Mouse (Mus musculus): Measurements from ENCODE around the gene Dtd1.

Dtd1 gene

DNA sequence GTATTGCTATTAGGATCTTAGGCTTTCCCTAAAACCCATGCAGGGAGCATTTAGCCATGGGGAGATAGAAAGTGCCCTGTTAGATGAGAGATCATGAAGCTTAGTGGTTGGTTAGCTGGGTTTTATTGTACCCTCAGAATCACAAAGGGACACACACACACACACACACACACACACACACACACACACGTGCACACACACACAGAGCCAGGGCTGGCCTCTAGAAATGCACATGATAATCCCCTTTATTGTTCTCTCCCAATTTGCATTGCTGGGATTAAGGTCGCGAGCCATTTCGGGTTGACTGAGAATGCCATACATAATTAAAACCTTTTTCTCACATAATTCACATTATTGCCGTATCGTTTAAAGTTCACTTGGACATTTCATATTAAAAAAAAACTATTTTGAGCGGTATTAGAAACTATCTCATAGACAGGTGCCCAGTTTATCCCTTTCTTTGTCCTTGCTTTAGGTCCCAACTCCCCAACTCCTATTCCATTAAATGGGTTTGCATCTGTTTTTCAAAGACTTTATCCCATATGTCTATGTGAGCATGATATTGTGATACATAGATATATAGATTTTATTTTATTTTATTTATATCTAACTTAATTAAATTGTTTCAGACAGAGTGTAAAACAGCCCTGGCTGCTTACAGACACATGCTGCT lies 164.6 kb downstream of the Dtd1 start:
- DNase-seq (ENCODE audit: low read depth in 1 of 2, low spot score in 2 of 2): no peak

DNA sequence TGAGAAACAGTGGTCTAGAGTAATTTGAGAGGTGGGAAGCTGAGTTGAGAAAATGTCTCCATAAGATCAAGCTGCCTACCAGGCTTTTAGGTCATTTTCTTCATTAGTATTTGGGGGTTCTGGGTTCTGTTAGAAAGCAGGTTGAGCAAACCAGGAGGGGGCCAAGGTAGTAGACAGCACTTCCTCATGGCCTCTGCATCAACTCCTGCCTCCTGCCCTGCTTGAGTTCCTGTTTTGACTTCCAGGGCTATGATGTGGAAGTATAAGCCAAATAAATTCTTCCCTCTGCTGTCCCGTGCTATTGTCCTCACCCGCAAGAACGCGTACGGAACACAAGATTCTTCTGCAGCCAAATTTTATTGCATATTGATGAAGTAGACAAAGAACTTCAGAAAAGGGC lies 165.5 kb downstream of the Dtd1 start:
- DNase-seq (ENCODE audit: low read depth in 1 of 2, low spot score in 2 of 2): no peak

DNA sequence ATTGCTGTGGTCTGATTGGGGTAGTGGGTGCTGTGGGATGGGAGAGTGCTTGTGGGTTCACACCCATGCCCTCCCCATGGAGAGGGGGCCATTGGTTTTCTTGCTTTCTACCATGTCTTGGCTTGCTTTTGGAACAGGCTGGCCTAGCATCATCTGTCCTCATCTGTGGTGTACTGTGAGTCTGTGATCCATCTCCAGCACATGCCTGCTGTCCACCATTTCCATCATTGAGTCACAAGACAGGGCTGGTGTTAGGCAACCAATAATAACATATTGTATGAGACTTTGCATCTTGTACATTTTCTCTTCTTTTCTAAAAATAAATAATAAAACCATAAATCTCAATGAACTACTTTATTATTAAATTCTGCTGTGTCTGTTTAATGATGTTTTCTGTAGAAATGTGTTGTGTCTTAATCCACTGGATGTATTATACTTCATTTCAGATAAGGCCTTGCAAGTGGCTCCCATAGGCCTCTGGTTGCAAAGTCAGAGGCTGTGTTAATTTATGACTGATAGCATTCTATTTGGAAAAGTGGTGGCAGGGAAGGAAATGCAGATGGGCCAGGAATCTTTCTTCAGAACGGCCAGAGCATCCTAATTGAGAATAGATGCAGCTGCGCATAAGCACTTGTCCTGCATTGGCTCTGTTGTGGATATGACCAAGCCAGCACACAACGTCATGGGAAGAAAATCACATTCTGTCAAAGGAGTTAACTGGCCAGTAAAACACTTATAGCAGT lies 168.8 kb downstream of the Dtd1 start:
- no peak for DNase-seq (ENCODE audit: low read depth in 1 of 2, low spot score in 2 of 2)

GRCm38 (mm10) chr2:144769118-144769496 lies 169.4 kb downstream of the Dtd1 start:
- DNase-seq (ENCODE audit: low read depth in 1 of 2, low spot score in 2 of 2): no peak

DNA sequence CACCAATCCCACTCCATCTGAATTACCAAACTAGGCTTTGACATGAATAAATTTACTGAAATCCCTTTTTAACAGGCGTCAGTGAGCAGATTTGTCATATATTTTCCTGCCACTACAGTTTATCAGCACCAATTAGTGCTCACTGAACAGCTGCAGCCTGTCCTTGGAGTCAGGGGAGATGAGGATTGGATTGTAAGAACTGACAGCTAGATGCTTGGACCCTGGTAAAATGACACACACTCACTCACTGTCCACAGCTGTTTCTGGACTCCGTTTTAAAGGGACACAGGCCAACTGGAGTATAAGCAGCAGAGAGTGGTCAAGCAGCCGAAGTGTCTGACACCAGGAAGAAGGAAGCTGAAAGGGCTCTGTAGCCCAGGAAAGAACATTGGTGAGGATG lies 169.9 kb downstream of the Dtd1 start:
- no peak for DNase-seq (ENCODE audit: low read depth in 1 of 2, low spot score in 2 of 2)

DNA sequence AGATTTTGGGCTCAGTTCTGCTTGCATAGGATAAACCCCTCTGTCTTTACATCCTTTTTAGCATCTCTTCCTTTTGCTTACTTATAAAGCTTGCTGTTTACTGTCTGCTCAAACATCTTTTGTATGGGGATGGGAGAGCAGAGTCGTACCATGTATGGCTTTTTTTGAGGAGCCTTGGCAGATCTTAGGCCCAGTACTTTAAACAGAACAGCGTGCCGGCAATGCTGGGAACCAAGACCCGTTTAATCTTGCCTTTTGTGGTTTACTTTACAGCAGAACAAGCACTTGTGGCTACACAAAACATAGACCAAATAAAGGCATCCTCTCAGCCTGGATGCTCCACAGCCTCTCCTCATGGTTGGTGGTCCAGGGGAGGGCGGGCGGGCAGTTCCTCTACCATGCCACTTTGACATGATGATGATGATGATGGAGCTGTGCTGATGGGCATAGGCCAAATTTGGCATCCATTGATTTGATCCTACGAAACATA lies 170.8 kb downstream of the Dtd1 start:
- DNase-seq (ENCODE audit: low read depth in 1 of 2, low spot score in 2 of 2): no peak

DNA sequence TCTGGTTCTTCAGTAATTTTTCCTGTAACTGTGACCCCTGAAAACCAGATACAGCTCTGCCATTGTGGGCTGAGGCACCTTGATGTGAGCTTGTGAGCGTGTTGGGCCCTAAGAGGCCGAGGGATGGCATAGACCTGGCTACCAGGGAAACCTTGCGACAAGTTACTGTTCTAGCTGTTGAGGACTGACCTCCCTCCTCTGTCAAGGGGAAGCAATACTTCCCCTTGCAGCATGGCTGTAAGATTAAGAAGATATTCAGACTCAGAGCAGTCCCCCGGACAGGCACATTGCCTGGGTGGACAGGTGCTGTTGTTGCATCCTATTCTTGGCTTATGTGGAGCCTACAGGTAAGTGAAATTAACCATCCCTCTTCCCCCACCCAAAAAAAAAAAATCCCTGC lies 172.1 kb downstream of the Dtd1 start:
- DNase-seq (ENCODE audit: low read depth in 1 of 2, low spot score in 2 of 2): no peak

DNA sequence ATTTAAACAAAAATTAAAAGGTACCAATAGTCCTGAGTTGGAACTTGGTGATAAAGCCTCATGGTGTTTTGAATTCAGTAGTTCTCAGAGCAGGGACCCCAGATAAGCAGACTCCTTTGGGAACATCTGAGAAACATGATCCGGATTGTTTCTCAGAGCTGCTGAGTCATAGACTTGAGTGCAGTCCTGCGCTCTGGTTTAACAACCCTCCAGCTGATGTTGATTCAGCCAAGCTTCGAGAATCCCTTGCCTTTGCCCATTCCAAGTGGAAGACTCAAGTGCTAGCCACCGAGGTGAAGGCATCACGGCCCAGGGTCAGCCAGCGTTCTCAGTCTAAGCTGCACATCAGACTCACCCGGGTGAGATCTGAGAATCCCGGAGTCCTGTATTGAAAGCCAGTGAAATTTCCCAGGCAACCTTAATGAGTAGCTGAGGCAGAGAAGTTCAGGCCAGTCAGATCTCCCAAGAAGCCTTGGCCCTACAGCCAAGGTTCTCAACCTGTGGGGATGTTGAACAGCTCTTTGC lies 175.0 kb downstream of the Dtd1 start:
- no peak for DNase-seq (ENCODE audit: low read depth in 1 of 2, low spot score in 2 of 2)

- no peak for DNase-seq (ENCODE audit: low read depth in 1 of 2, low spot score in 2 of 2)
Measured at GRCm38 (mm10) chr2:144775626-144776025, 175.9 kb downstream of the Dtd1 start.

- DNase-seq (ENCODE audit: low read depth in 1 of 2, low spot score in 2 of 2): no peak
Measured at GRCm38 (mm10) chr2:144779263-144779662, 179.6 kb downstream of the Dtd1 start.

GRCm38 (mm10) chr2:144780731-144781130 lies 181.0 kb downstream of the Dtd1 start:
- DNase-seq (ENCODE audit: low read depth in 1 of 2, low spot score in 2 of 2): no peak

DNA sequence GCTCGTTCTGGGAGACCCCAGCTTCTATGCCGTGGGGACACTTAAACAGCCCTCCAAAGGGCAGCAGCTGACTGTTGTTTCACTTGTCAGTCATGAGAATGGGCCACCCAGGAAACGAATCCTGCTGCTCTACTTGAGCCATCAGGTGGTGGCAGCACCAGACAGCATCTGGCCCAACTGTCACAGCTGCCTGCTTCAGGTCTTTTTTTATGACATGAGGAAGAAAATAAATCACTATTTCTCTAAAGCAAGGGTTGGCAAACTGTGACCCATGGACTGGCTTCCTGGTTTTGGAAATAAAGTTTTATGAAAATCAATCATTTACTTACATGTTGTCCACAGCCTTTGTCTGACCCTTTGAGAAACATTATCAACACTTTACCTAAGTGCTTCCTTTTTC lies 182.2 kb downstream of the Dtd1 start:
- no peak for DNase-seq (ENCODE audit: low read depth in 1 of 2, low spot score in 2 of 2)

DNA sequence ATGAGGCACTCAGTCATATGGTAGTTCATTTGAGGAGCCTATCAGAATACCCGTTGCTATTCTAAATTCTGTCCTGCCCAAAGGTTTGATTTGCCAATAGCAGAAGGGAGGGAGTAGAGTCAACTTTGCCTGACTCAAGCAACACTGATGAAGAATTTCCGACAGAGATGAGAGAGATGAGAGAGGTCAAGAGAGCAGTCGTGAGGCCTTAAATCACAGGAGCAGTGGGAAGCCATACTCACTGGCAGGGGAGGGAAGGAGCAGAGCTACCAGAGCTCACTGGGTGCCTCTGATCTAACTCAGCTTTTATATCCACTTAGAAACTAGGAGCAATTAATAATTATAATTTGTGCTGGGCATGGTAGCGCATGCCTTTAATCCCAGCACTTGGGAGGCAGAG lies 182.8 kb downstream of the Dtd1 start:
- DNase-seq (ENCODE audit: low read depth in 1 of 2, low spot score in 2 of 2): no peak

GRCm38 (mm10) chr2:144783190-144783589 lies 183.5 kb downstream of the Dtd1 start:
- no peak for DNase-seq (ENCODE audit: low read depth in 1 of 2, low spot score in 2 of 2)

- DNase-seq (ENCODE audit: low read depth in 1 of 2, low spot score in 2 of 2): no peak
Measured at GRCm38 (mm10) chr2:144783831-144784230, 184.1 kb downstream of the Dtd1 start.

DNA sequence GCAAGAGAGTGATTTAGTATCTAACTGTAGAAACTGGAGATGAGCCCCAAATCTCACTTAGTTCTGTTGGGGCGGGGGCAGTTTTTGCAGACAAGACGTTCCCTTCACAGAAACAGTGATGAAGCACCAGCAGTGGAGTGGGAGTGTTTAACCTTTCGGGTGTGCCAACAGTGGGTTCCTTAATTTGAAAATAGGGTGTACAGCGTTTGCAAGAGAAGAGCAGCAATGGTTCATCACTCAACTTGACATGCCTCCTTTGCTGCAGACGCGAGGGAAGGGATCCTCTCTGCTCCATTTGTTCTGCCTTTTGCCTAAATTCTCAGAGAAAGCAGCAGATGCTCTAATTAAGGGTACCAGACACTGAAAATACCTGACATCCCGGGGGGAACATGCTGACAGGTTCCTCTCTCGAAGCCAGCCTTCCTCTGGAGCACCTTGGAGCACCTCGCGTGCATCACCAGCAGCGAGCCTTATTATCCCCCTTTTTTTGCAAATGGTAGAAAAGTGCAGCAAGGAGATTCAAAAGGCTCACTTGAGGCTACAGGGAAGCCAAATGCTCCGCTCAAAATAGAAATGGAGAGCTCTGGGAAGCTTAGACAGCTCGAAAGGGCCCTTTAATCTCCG lies 192.1 kb downstream of the Dtd1 start:
- no peak for DNase-seq (ENCODE audit: low read depth in 1 of 2, low spot score in 2 of 2)

DNA sequence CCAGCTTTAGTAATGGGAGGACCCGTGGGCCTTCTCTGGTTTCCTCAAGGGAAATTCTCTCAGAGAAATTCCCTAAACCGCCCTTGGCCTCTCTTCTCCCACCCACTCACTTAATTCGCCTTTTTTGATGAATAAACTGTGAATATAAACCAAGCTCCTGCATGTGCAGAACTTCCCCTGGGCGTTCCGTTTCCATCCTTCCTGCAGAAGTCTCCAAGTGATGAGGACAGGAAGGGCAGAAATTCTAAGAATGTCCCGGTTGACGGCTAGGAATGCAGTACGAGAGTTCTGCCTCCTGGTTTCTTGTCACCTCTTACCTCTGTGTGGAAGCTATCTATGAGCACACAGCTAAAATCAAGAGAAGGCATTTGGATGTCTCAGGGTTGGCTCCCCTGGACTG lies 197.8 kb downstream of the Dtd1 start:
- DNase-seq (ENCODE audit: low read depth in 1 of 2, low spot score in 2 of 2): no peak

DNA sequence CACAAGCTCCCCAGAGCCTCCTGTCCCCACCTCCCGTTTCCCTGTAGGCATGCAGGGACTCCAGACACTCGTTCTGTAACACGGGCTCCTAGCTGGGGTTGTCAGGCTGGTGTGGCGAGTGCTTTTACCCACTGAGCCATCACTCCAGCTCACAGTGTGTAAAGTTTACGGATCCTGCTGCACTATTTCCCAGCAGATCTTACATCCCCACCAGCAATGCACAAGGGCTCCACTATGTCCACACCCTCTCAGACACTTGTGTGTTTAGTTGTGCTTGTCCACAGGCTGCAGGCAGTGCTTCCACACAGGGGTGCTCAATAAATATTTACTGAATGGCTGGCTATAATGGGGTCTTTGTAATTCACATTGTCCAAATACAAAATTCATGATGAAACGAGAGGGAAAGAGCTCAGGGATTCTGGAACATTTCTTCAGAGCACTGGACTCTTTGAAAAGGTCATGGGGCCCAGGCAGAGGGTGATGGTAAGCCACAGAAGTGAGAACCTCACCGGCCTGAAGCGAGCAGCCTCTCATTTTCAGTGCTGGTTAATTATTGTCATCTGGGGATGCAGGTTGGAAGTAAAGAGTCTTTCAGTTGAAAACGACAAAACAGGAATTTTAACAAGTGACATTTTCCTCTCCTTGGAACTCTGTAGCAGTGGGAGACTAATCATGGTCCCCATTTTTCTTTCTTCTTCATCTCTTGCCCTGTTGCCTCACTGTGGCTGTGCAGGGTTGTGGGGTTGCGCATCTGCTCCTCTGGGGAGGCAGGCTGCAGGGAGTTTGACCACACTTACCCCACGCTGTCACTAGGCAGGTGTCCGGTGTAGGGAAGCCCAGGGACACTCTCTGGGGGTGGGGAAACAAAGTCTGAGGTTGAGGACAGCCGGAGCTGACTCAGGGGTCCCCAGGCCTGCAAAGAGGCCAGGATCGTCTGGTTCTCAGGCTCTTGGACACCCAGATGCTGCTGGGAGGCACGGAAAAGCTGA lies 208.4 kb downstream of the Dtd1 start:
- DNase-seq (ENCODE audit: low read depth in 1 of 2, low spot score in 2 of 2): no peak
